In the genomic region with DNA sequence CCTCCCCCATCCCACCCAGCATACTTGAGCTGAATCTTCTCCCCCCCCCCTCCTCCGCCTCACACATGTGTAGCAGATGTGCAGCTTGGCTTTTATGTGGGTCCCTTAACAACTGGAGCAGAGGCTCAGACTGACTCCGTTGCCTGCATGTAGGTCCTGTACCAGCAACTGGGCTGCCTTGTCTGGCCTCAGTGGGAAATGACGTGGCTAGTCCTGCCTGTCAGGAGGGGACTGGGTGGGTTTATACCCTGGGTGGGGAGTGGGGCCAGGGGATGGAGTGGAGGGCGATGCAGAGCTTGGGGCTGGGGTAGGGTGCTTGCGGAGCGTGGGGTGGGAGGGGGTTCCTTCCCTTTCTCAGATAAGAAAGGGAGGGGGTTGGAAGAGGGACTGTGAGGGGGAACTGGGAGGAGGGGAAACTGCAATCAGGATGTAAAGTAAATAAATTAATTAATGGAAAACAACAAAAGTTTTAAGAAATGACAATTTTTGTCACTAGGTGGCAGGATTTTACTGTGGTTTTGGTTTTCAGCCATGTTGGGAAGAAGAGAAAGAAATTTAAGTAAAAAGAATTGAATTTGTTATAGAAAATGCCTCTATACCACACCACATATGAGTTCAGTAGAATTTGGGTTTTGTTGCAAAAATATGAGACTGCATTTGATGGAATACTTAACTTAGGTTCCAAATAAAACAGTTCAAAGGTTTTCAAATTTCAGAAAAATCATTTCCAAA, we compare ENCODE assay signal across 9 mouse cellular contexts.
A peak's percentile ranks its signal among the peaks of the same experiment; 100 is the strongest.
DNase-seq lines count a peak whose midpoint lies in the region; ATAC-seq lines count a peak whose summit lies in the region.
"Had no signal": no experiment of that assay in that cellular context is flagged by ENCODE, and none has a peak within 500 bp of the region (broad histone marks: within the 10 kb centered on the region; RNA-seq: fewer than 3 reads in every experiment).

No protein-coding gene starts in this region.

- no peaks in the 10 kb centered on the region for H3K36me3 ChIP-seq in kidney, embryonic 14.5 days (ENCODE audit: control insufficient read depth, insufficient read depth, low read length)
- H3K36me3 ChIP-seq in hindbrain, embryonic 12.5 days = no peaks in the 10 kb centered on the region
- H3K36me3 ChIP-seq in neural tube, embryonic 12.5 days = no peaks in the 10 kb centered on the region

- no peak overlapping the region for H3K4me2 ChIP-seq in kidney, embryonic 14.5 days (replicated peaks; ENCODE audit: low read depth, low read length)
- H3K4me2 ChIP-seq in hindbrain, embryonic 12.5 days (replicated peaks) = no peak overlapping the region
- no peak overlapping the region for H3K4me2 ChIP-seq in neural tube, embryonic 12.5 days (replicated peaks)

- H3K27me3 ChIP-seq in kidney, embryonic 14.5 days (ENCODE audit: control insufficient read depth, insufficient read depth, low read length) = no peaks in the 10 kb centered on the region
- H3K27me3 ChIP-seq in hindbrain, embryonic 12.5 days = no peaks in the 10 kb centered on the region
- no peaks in the 10 kb centered on the region for H3K27me3 ChIP-seq in neural tube, embryonic 12.5 days (replicated peaks)

- H3K9me3 ChIP-seq in kidney, embryonic 14.5 days (ENCODE audit: control insufficient read depth, low read length) = no peaks in the 10 kb centered on the region
- H3K9me3 ChIP-seq in hindbrain, embryonic 12.5 days (replicated peaks) = no peaks in the 10 kb centered on the region
- H3K9me3 ChIP-seq in neural tube, embryonic 12.5 days = no peaks in the 10 kb centered on the region

- WGBS in kidney, embryonic 14.5 days = 62% methylated on average over 6 of the region's 6 CpGs
- WGBS in hindbrain, embryonic 12.5 days = 71% methylated on average over 6 of the region's 6 CpGs
- 64% methylated on average over 6 of the region's 6 CpGs for WGBS in neural tube, embryonic 12.5 days

- no peak overlapping the region for H3K9ac ChIP-seq in kidney, embryonic 14.5 days (ENCODE audit: low read depth, low read length)
- no peak overlapping the region for H3K9ac ChIP-seq in hindbrain, embryonic 12.5 days
- H3K9ac ChIP-seq in neural tube, embryonic 12.5 days = no peak overlapping the region

- H3K4me1 ChIP-seq in kidney, embryonic 14.5 days (ENCODE audit: control insufficient read depth, insufficient read depth, low read length) = no peaks in the 10 kb centered on the region
- no peaks in the 10 kb centered on the region for H3K4me1 ChIP-seq in hindbrain, embryonic 12.5 days
- H3K4me1 ChIP-seq in neural tube, embryonic 12.5 days = no peaks in the 10 kb centered on the region

- peak; percentile 62; the same call in 1 of the 2 replicates for ATAC-seq in kidney, embryonic 14.5 days (ENCODE audit: low FRiP score, low TSS enrichment)
- peak; percentile 47; the same call in 1 of the 2 replicates for ATAC-seq in hindbrain, embryonic 12.5 days (ENCODE audit: low FRiP score)
- peak; percentile 70 for ATAC-seq in neural tube, embryonic 12.5 days (ENCODE audit: low FRiP score, low read depth)

- DNase-seq in kidney, adult 9 months = no peak
- DNase-seq in R1 (ENCODE audit: low read depth, low spot score) = peak; percentile 5
- DNase-seq in adrenal gland, postnatal 36 days = no peak
- DNase-seq in thymus, postnatal 25 days = no peak
- DNase-seq in frontal cortex, postnatal 36 days (ENCODE audit: low spot score in 2 of 2) = no peak
- DNase-seq: thymus, postnatal 4 days had no signal

- H3K4me3 ChIP-seq in kidney, embryonic 14.5 days (ENCODE audit: low read length) = no peak overlapping the region
- H3K4me3 ChIP-seq in hindbrain, embryonic 12.5 days = no peak overlapping the region
- no peak overlapping the region for H3K4me3 ChIP-seq in neural tube, embryonic 12.5 days

- H3K27ac ChIP-seq in kidney, embryonic 14.5 days (ENCODE audit: low read depth, low read length) = no peak overlapping the region
- H3K27ac ChIP-seq in hindbrain, embryonic 12.5 days = no peak overlapping the region
- H3K27ac ChIP-seq in neural tube, embryonic 12.5 days = no peak overlapping the region
